Mouse (Mus musculus): Measurements from ENCODE around the gene Nrxn2. TPM values are rescaled to one million over a fixed set of nuclear protein-coding genes. Genes with fewer than 3 reads are reported as not detected.

Gene Nrxn2
- total RNA-seq, 2 experiments from 2014 or later, result 404 to 465 TPM

- DNase-seq (ENCODE audit: extremely low spot score in 1 of 2, low spot score in 1 of 2), result no peak
Observed at GRCm38 (mm10) chr19:6507393-6507792, 88.9 kb downstream of the Nrxn2 start.

- no peak for DNase-seq (ENCODE audit: extremely low spot score in 1 of 2, low spot score in 1 of 2)
Observed at GRCm38 (mm10) chr19:6509881-6510280, 91.3 kb downstream of the Nrxn2 start.

- no peak for DNase-seq (ENCODE audit: extremely low spot score in 1 of 2, low spot score in 1 of 2)
Observed at GRCm38 (mm10) chr19:6510546-6510945, 92.0 kb downstream of the Nrxn2 start.

GRCm38 (mm10) chr19:6513389-6514139 is 95.0 kb downstream of the Nrxn2 start:
- DNase-seq (ENCODE audit: extremely low spot score in 1 of 2, low spot score in 1 of 2), result no peak

GRCm38 (mm10) chr19:6514940-6515339 is 96.4 kb downstream of the Nrxn2 start:
- DNase-seq (ENCODE audit: extremely low spot score in 1 of 2, low spot score in 1 of 2), result no peak

GRCm38 (mm10) chr19:6515448-6515847 is 96.9 kb downstream of the Nrxn2 start:
- no peak for DNase-seq (ENCODE audit: extremely low spot score in 1 of 2, low spot score in 1 of 2)

- DNase-seq (ENCODE audit: extremely low spot score in 1 of 2, low spot score in 1 of 2), result no peak
Observed at GRCm38 (mm10) chr19:6516153-6516552, 97.6 kb downstream of the Nrxn2 start.

GRCm38 (mm10) chr19:6518601-6519000 is 100.1 kb downstream of the Nrxn2 start:
- no peak for DNase-seq (ENCODE audit: extremely low spot score in 1 of 2, low spot score in 1 of 2)

- no peak for DNase-seq (ENCODE audit: extremely low spot score in 1 of 2, low spot score in 1 of 2)
Observed at GRCm38 (mm10) chr19:6519483-6519882, 101.0 kb downstream of the Nrxn2 start.

GRCm38 (mm10) chr19:6521630-6522029 is 103.1 kb downstream of the Nrxn2 start:
- no peak for DNase-seq (ENCODE audit: extremely low spot score in 1 of 2, low spot score in 1 of 2)

- no peak for DNase-seq (ENCODE audit: extremely low spot score in 1 of 2, low spot score in 1 of 2)
Observed at GRCm38 (mm10) chr19:6522289-6522688, 103.8 kb downstream of the Nrxn2 start.

GRCm38 (mm10) chr19:6525023-6525422 is 106.5 kb downstream of the Nrxn2 start:
- DNase-seq (ENCODE audit: extremely low spot score in 1 of 2, low spot score in 1 of 2), result no peak

- DNase-seq (ENCODE audit: extremely low spot score in 1 of 2, low spot score in 1 of 2), result no peak
Observed at GRCm38 (mm10) chr19:6526010-6526409, 107.5 kb downstream of the Nrxn2 start.

GRCm38 (mm10) chr19:6527439-6527838 is 108.9 kb downstream of the Nrxn2 start:
- DNase-seq (ENCODE audit: extremely low spot score in 1 of 2, low spot score in 1 of 2), result no peak

GRCm38 (mm10) chr19:6527839-6528531 is 109.5 kb downstream of the Nrxn2 start:
- DNase-seq (ENCODE audit: extremely low spot score in 1 of 2, low spot score in 1 of 2), result no peak

GRCm38 (mm10) chr19:6529265-6529985 is 110.9 kb downstream of the Nrxn2 start:
- DNase-seq (ENCODE audit: extremely low spot score in 1 of 2, low spot score in 1 of 2), result no peak

GRCm38 (mm10) chr19:6530359-6530758 is 111.8 kb downstream of the Nrxn2 start:
- no peak for DNase-seq (ENCODE audit: extremely low spot score in 1 of 2, low spot score in 1 of 2)

- DNase-seq (ENCODE audit: extremely low spot score in 1 of 2, low spot score in 1 of 2), result peak in 1 of 2 experiments; percentile 41
Observed at GRCm38 (mm10) chr19:6531011-6531631, 112.6 kb downstream of the Nrxn2 start.

GRCm38 (mm10) chr19:6531832-6532471 is 113.4 kb downstream of the Nrxn2 start:
- DNase-seq (ENCODE audit: extremely low spot score in 1 of 2, low spot score in 1 of 2), result no peak

- no peak for DNase-seq (ENCODE audit: extremely low spot score in 1 of 2, low spot score in 1 of 2)
Observed at GRCm38 (mm10) chr19:6532656-6533055, 114.1 kb downstream of the Nrxn2 start.
